Mouse (Mus musculus): ENCODE measurements at regions not wholly inside any gene's neighbourhood (a gene's known extent, or its start where the extent isn't known, plus 50 kb on each side); places are given as distances from the start of the nearest gene placed in this dataset.

- no peak for TF ChIP-seq CTCF (IDR thresholded peaks at IDR 0.05; ENCODE audit: borderline replicate concordance, insufficient read depth, low read depth, low read length)
- no peak for TF ChIP-seq POLR2A (IDR thresholded peaks at IDR 0.05; ENCODE audit: borderline replicate concordance, insufficient read depth, low read length)
These were observed 209.0 kb upstream of the Btbd3 start for GRCm38 (mm10) chr2:138047361-138047760.

Measured in cerebellum, adult 2 months (tissue).